Mouse (Mus musculus) hindbrain, embryonic 15.5 days (tissue): ENCODE measurements around the gene Slc23a4. TPM values are rescaled to one million over a fixed set of nuclear protein-coding genes. Genes with fewer than 3 reads are reported as not detected.

Source experiments
- ATAC-seq: fragments of 200-750 bp; cut with Nextera tagmentation; 2 replicates; pipeline ENCODE4 v1.8.0; 2017; ENCODE audit warnings: low read depth, moderate number of reproducible peaks, moderate TSS enrichment; ENCODE audit not compliant: low FRiP score
- H3K27ac ChIP-seq: fragments of 300-500 bp; sonication (generic); replicated peaks from 2 replicates; pipeline ENCODE4 v1.5.1; 2015; ENCODE audit warnings: mild to moderate bottlenecking, inconsistent platforms
- H3K27me3 ChIP-seq: fragments of 300-500 bp; sonication (generic); 2 replicates; pipeline ENCODE4 v1.6.1; 2015; ENCODE audit warnings: control low read depth, inconsistent platforms
- H3K36me3 ChIP-seq: fragments of 300-500 bp; sonication (generic); 2 replicates; pipeline ENCODE4 v1.6.1; 2015; ENCODE audit warnings: control low read depth, inconsistent platforms
- H3K4me1 ChIP-seq: fragments of 300-500 bp; sonication (generic); replicated peaks from 2 replicates; pipeline ENCODE4 v1.6.1; 2015; ENCODE audit warnings: control low read depth, inconsistent platforms
- H3K4me2 ChIP-seq: fragments of 300-500 bp; sonication (generic); 2 replicates; pipeline ENCODE4 v1.6.1; 2015; ENCODE audit warnings: moderate library complexity, mild to moderate bottlenecking, inconsistent platforms
- H3K4me3 ChIP-seq: fragments of 300-500 bp; sonication (generic); 2 replicates; pipeline ENCODE4 v1.5.1; 2015; ENCODE audit warnings: mild to moderate bottlenecking, inconsistent platforms
- H3K9ac ChIP-seq: fragments of 300-500 bp; sonication (generic); 2 replicates; pipeline ENCODE4 v1.6.1; 2015; ENCODE audit warnings: inconsistent platforms
- H3K9me3 ChIP-seq: fragments of 300-500 bp; sonication (generic); 2 replicates; pipeline ENCODE4 v1.6.1; 2016; ENCODE audit warnings: control low read depth, inconsistent platforms
- WGBS: fragments of 180-500 bp; shearing (Covaris S2); methylation state at CpG from one replicate; pipeline ENCODE4 v1.1.7; 2015; 5-methylcytosine and 5-hydroxymethylcytosine counted together
- polyA plus RNA-seq: library from polyadenylated mRNA; unstranded; fragments of >200 nt; fragmentation: Nextera tagmentation; extraction: Ambion mirVana; gene quantifications from 2 replicates; pipeline ENCODE4 v1.2.1, GENCODE M21; 2015

Slc23a4 gene
- polyA plus RNA-seq, result 0.56 and 0.64 TPM in 2 replicates

DNA sequence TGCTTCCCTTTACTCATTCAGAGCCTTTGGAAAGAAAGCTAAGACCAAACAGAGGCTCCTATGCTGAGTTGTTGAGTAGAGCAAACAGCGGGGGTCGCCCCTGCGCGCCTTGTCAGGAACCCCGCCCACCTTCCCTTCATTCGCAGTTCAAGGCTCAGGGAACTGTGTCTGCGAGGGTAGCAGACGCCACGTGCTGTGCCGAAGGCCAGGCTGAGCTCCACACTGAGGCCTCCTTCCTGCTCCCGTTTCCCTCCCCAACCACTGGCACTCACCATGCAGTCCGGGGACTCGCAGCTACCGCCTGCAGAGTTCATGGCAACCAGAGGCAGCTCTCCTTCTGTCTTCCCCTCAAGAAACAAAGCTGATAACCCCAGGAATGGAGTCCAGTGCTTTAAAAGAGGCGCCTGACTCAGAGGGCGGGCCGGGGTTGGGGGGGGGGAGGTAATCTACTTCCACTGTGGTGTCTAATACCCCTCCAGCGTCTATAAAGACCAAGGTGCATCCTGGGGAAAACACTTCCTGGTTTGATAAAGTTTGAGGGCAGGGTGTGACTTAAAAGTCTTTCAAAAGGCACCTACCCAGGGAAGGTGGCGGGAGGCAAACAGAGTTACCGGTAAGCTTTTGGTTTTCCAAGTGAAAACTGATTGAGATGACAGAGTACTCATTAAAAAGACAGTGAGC, at the start of gene Slc23a4:
Gene Slc23a4 (minus strand): TSS at position 324 of the 681 bp plus-strand sequence.
- H3K27ac ChIP-seq, result no peak within 1 kb of the TSS
- H3K9me3 ChIP-seq, result no peaks in the 10 kb centered on the region
- WGBS, result 10% methylated on average over 20 of the region's 20 CpGs
- peak within 1 kb of the TSS; percentile 23 for H3K4me2 ChIP-seq
- no peaks in the 10 kb centered on the region for H3K27me3 ChIP-seq
- no peaks in the 10 kb centered on the region for H3K36me3 ChIP-seq
- H3K4me3 ChIP-seq, result no peak within 1 kb of the TSS
- peak; percentile 56; the same call in 1 of the 2 replicates for ATAC-seq
- H3K9ac ChIP-seq, result no peak within 1 kb of the TSS
- 0 out of 2 replicates have a peak, but pooled peaks cover 11% of the 10 kb centered on the region for H3K4me1 ChIP-seq

DNA sequence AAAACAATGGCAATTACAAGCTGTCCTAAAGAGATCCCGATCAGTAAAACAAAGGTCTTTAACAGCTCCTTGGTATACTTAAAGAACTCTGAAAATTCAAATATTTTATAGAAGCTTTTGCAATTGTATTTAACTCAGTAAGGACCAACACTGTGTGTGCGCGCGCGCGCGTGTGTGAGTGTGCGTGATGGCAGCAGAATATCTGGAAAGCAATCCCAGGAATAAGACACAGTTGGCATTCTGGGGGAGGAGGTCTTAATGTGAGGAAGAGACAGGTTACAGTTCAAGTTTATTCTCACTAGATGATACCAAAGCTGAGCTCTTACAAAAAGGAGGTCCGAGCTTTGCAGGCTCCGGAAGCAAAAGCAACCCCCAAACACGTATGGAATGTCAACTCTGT, 45.1 kb upstream of the Slc23a4 start:
- H3K4me3 ChIP-seq, result no peak overlapping the region
- H3K27me3 ChIP-seq, result no peaks in the 10 kb centered on the region
- no peak overlapping the region for H3K9ac ChIP-seq
- H3K27ac ChIP-seq, result no peak overlapping the region
- H3K36me3 ChIP-seq, result peaks cover 3% of the 10 kb centered on the region; the same call in 1 of the 2 replicates
- no peak overlapping the region for H3K4me2 ChIP-seq
- ATAC-seq, result no peak
- H3K9me3 ChIP-seq, result no peaks in the 10 kb centered on the region
- no peaks in the 10 kb centered on the region for H3K4me1 ChIP-seq
- 96% methylated on average over 11 of the region's 11 CpGs for WGBS

DNA sequence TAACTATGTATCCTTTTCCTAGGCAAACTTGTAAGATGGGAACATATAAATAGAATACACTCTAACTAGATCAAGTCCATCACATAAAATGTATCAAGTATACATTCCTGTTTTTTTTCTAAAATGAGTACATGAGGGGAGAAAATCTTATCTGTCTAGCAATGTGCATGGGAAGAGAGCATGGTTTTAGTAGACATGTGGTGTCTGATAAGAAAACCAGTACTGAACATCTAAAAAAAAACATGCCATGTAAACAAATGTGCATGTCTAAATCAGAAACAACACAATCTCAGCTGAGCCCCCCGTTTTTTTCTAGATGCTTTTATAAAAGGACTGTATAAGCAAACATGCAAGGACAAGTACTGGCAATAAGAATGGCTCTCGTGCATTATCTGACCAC, 44.5 kb upstream of the Slc23a4 start:
- Histone ChIP-seq H3K9me3 (no peaks in the 10 kb centered on the region), H3K27ac (no peak overlapping the region), H3K4me2 (no peak overlapping the region), H3K36me3 (peaks cover 3% of the 10 kb centered on the region; the same call in 1 of the 2 replicates), H3K4me3 (no peak overlapping the region), H3K27me3 (no peaks in the 10 kb centered on the region), H3K9ac (no peak overlapping the region), H3K4me1 (no peaks in the 10 kb centered on the region)
- no peak for ATAC-seq
- 93% methylated on average over 2 of the region's 2 CpGs for WGBS

DNA sequence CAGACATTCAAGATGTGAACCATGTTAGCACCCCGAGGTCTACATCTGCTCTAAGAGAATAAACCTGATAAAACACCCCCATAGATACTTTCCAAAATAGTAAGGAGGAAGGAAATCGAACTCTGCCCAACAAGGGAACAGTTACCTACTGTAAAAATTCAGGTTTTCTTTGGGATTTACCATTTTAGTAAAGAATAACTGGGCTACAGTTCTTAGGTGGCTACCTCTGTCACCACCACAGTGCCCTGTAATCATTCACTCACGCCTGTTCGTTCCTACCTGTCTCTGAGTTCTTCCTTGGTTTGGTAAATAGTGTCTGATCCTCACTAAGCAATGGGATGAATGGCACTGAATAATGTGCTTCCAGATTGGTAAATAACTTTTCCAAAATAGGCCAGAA, 42.6 kb upstream of the Slc23a4 start:
- Histone ChIP-seq H3K4me3 (no peak overlapping the region), H3K27me3 (no peaks in the 10 kb centered on the region), H3K4me2 (no peak overlapping the region), H3K9me3 (no peaks in the 10 kb centered on the region), H3K36me3 (no peaks in the 10 kb centered on the region), H3K9ac (no peak overlapping the region), H3K27ac (no peak overlapping the region), H3K4me1 (0 out of 2 replicates have a peak, but pooled peaks cover 3% of the 10 kb centered on the region)
- WGBS, result 95% methylated on average over 4 of the region's 4 CpGs
- ATAC-seq, result no peak

DNA sequence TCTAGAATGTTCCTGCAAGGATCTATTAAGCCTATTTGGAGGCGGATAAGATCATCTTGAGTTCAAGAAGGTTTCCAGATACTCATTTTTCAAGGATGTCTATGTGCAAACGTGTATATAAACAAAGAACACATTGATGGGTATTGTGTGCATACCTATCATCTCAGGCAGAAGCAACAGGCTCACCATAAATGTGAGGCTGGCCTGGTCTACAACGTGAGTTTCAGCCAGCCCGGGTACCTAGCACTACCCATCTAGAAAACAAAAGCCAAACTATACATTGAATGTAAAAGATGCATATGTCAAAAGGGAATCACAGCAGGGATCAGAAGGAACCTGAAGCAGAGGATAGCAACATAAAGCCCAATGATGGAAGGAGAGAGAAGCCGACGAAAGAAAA, 42.0 kb upstream of the Slc23a4 start:
- Histone ChIP-seq H3K4me1 (0 out of 2 replicates have a peak, but pooled peaks cover 3% of the 10 kb centered on the region), H3K9ac (no peak overlapping the region), H3K9me3 (no peaks in the 10 kb centered on the region), H3K4me3 (no peak overlapping the region), H3K4me2 (no peak overlapping the region), H3K36me3 (no peaks in the 10 kb centered on the region), H3K27ac (no peak overlapping the region), H3K27me3 (no peaks in the 10 kb centered on the region)
- no peak for ATAC-seq
- WGBS, result 80% methylated on average over 6 of the region's 6 CpGs

DNA sequence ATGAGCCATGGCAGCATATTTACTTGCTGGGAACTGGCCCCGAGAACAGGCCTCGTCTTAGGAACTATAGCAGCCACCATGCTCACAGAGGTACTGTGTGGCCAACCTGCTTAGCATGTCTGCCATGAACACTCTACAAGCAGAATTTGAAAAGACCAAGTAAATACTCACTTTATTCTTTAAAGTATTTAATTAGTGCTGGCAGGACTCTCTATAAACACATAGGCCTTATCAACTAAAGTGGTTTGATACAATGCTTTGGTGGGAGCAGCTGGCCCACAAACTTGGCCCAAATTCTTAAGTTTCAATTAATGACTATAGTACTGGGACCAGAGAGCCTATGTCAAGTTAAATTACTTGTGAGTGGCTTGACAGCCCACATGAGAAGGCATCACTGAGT, 39.8 kb upstream of the Slc23a4 start:
- no peak for ATAC-seq
- no peaks in the 10 kb centered on the region for H3K9me3 ChIP-seq
- 89% methylated on average over 2 of the region's 2 CpGs for WGBS
- H3K4me3 ChIP-seq, result no peak overlapping the region
- no peaks in the 10 kb centered on the region for H3K27me3 ChIP-seq
- no peak overlapping the region for H3K9ac ChIP-seq
- no peaks in the 10 kb centered on the region for H3K36me3 ChIP-seq
- no peak overlapping the region for H3K27ac ChIP-seq
- H3K4me1 ChIP-seq, result 0 out of 2 replicates have a peak, but pooled peaks cover 3% of the 10 kb centered on the region
- H3K4me2 ChIP-seq, result no peak overlapping the region

GRCm38 (mm10) chr6:35027257-35027656, 39.1 kb upstream of the Slc23a4 start:
- H3K36me3 ChIP-seq, result no peaks in the 10 kb centered on the region
- H3K4me3 ChIP-seq, result no peak overlapping the region
- ATAC-seq, result no peak
- no peak overlapping the region for H3K9ac ChIP-seq
- WGBS, result 70% methylated on average over 6 of the region's 6 CpGs
- H3K4me1 ChIP-seq, result 0 out of 2 replicates have a peak, but pooled peaks cover 3% of the 10 kb centered on the region
- no peak overlapping the region for H3K27ac ChIP-seq
- H3K4me2 ChIP-seq, result no peak overlapping the region
- no peaks in the 10 kb centered on the region for H3K27me3 ChIP-seq
- H3K9me3 ChIP-seq, result no peaks in the 10 kb centered on the region

DNA sequence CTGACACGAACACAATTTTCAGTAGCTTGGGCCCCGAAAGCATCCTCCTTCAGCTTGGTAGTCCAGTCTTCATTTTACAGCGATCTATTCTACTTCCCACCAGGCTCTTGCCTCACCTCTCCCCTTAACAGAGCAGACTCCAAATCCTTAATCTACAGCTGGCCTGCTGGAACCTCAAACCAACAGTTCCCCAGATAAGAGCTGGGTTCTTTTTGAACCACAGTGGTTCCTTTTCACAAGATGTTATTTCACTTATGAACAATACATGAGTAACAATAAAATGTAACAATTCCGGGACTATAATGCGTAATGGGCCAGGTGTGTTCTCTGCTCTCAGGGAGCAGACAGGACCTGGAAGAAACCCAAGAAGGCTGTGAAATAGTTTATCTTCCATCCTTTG, 28.4 kb upstream of the Slc23a4 start:
- Histone ChIP-seq H3K27ac (no peak overlapping the region), H3K27me3 (no peaks in the 10 kb centered on the region), H3K9me3 (no peaks in the 10 kb centered on the region), H3K4me2 (no peak overlapping the region), H3K4me1 (no peaks in the 10 kb centered on the region), H3K9ac (no peak overlapping the region), H3K36me3 (no peaks in the 10 kb centered on the region), H3K4me3 (no peak overlapping the region)
- 90% methylated on average over 5 of the region's 5 CpGs for WGBS
- no peak for ATAC-seq

- Histone ChIP-seq H3K4me2 (no peak overlapping the region), H3K27ac (no peak overlapping the region), H3K36me3 (no peaks in the 10 kb centered on the region), H3K27me3 (no peaks in the 10 kb centered on the region), H3K9me3 (no peaks in the 10 kb centered on the region), H3K4me1 (no peaks in the 10 kb centered on the region), H3K9ac (no peak overlapping the region), H3K4me3 (no peak overlapping the region)
- ATAC-seq, result no peak
- 89% methylated on average over 1 of the region's 1 CpGs for WGBS
Observed at GRCm38 (mm10) chr6:35011953-35012352, 23.7 kb upstream of the Slc23a4 start.

GRCm38 (mm10) chr6:35010705-35011104, 22.5 kb upstream of the Slc23a4 start:
- H3K4me3 ChIP-seq, result no peak overlapping the region
- no peaks in the 10 kb centered on the region for H3K36me3 ChIP-seq
- no peak overlapping the region for H3K9ac ChIP-seq
- H3K9me3 ChIP-seq, result no peaks in the 10 kb centered on the region
- WGBS, result 92% methylated on average over 5 of the region's 5 CpGs
- no peaks in the 10 kb centered on the region for H3K4me1 ChIP-seq
- ATAC-seq, result no peak
- H3K4me2 ChIP-seq, result no peak overlapping the region
- H3K27ac ChIP-seq, result no peak overlapping the region
- H3K27me3 ChIP-seq, result no peaks in the 10 kb centered on the region

GRCm38 (mm10) chr6:35002261-35002669, 14.1 kb upstream of the Slc23a4 start:
- WGBS, result 65% methylated on average over 18 of the region's 18 CpGs

GRCm38 (mm10) chr6:34999101-34999500, 10.9 kb upstream of the Slc23a4 start:
- ATAC-seq, result peak; percentile 80
- no peak overlapping the region for H3K27ac ChIP-seq
- no peaks in the 10 kb centered on the region for H3K9me3 ChIP-seq
- WGBS, result 15% methylated on average over 4 of the region's 4 CpGs
- peak overlapping the region; percentile 45 for H3K4me2 ChIP-seq
- H3K4me3 ChIP-seq, result 0 out of 2 replicates have a peak overlapping the region, but pooled peaks have one; percentile 14
- peaks cover 3% of the 10 kb centered on the region; the same call in 1 of the 2 replicates for H3K4me1 ChIP-seq
- H3K9ac ChIP-seq, result no peak overlapping the region
- no peaks in the 10 kb centered on the region for H3K27me3 ChIP-seq
- no peaks in the 10 kb centered on the region for H3K36me3 ChIP-seq

More at GRCm38 (mm10) chr6:35002261-35002669, 14.1 kb upstream of the Slc23a4 start:
- H3K4me1 ChIP-seq, result 0 out of 2 replicates have a peak, but pooled peaks cover 3% of the 10 kb centered on the region
- H3K9me3 ChIP-seq, result no peaks in the 10 kb centered on the region
- no peak overlapping the region for H3K27ac ChIP-seq
- no peak overlapping the region for H3K9ac ChIP-seq
- no peaks in the 10 kb centered on the region for H3K27me3 ChIP-seq
- H3K4me3 ChIP-seq, result no peak overlapping the region
- peak overlapping the region; percentile 29 for H3K4me2 ChIP-seq
- H3K36me3 ChIP-seq, result no peaks in the 10 kb centered on the region
- no peak for ATAC-seq
